Mouse (Mus musculus) heart, adult 2 months (tissue): ENCODE results near the gene Wfdc6b. TPM values are rescaled to one million over a fixed set of nuclear protein-coding genes. Genes with fewer than 3 reads are reported as not detected.
"Not testable (repeated sequence)": the region's sequence is repeated elsewhere in the genome, so short reads cannot be mapped to it uniquely, and the experiment has no call there.

Source experiments
- DNase-seq, 2 experiments: peaks; one replicate each; pipeline ENCODE4 v3.0.0; 2021
- H3K27ac ChIP-seq: fragments of 200-600 bp; 2 replicates; pipeline ENCODE4 v1.8.1; 2022
- H3K27me3 ChIP-seq: fragments of 200-500 bp; 2 replicates; pipeline ENCODE4 v1.6.1; 2012; ENCODE audit warnings: mild to moderate bottlenecking, low read length, inconsistent platforms, mixed read lengths; ENCODE audit not compliant: control insufficient read depth, insufficient read depth
- H3K36me3 ChIP-seq: fragments of 200-500 bp; 2 replicates; pipeline ENCODE4 v1.6.1; 2012; ENCODE audit warnings: low read length, inconsistent platforms; ENCODE audit not compliant: control insufficient read depth, insufficient read depth
- H3K4me1 ChIP-seq: fragments of 200-500 bp; 2 replicates; pipeline ENCODE4 v1.6.1; 2011; ENCODE audit warnings: low read length; ENCODE audit not compliant: control insufficient read depth, insufficient read depth
- H3K4me3 ChIP-seq: fragments of 200-600 bp; 2 replicates; pipeline ENCODE4 v1.8.1; 2022
- H3K79me2 ChIP-seq: fragments of 200-500 bp; replicated peaks from 2 replicates; pipeline ENCODE4 v1.6.1; 2012; ENCODE audit warnings: mild to moderate bottlenecking, inconsistent platforms, low read length, moderate library complexity, mixed read lengths; ENCODE audit not compliant: control insufficient read depth, insufficient read depth
- H3K9ac ChIP-seq: fragments of 200-500 bp; 2 replicates; pipeline ENCODE4 v1.6.1; 2012; ENCODE audit warnings: low read depth, mild to moderate bottlenecking, control low read depth, inconsistent platforms, low read length, mixed read lengths
- CTCF ChIP-seq: fragments of 200-600 bp; IDR thresholded peaks from 2 replicates; pipeline ENCODE4 v1.8.1; 2022; ENCODE audit warnings: antibody characterized with exemption, mild to moderate bottlenecking, moderate library complexity
- EP300 ChIP-seq: fragments of 200-500 bp; IDR thresholded peaks from 2 replicates; pipeline ENCODE4 v1.6.1; 2011; ENCODE audit warnings: low read depth, low read length, control low read depth; ENCODE audit not compliant: insufficient read depth
- POLR2A ChIP-seq: fragments of 200-500 bp; IDR thresholded peaks from 2 replicates; pipeline ENCODE4 v1.6.1; 2011; ENCODE audit warnings: mild to moderate bottlenecking, low read depth, low read length, control low read depth; ENCODE audit not compliant: insufficient read depth
- WGBS: fragments of 180-500 bp; shearing (Covaris S2); methylation state at CpG from one replicate; pipeline ENCODE4 v1.1.7; 2018; 5-methylcytosine and 5-hydroxymethylcytosine counted together
- intact Hi-C: fragments of 180-260 bp; cut with DNase I; formaldehyde crosslinking; loops from one replicate; pipeline ENCODE4 v1.15.1; 2025
- long read RNA-seq: library from polyadenylated mRNA; stranded (forward); transcript quantifications from one replicate; pipeline ENCODE4 v2.0.0, GENCODE M21; 2021
- polyA plus RNA-seq: library from polyadenylated mRNA; depleted of rRNA; stranded (reverse); fragments of >200 nt; gene quantifications from 2 replicates; pipeline ENCODE4 v1.2.3, GENCODE M21; 2012; rRNA removed
- total RNA-seq, 2 experiments: library from RNA; stranded (reverse); gene quantifications; 2 replicates each; pipeline ENCODE4 v1.2.3; 2021

Wfdc6b gene
- total RNA-seq: not detected
- polyA plus RNA-seq: not detected in 2 replicates
- long read RNA-seq: 0 reads

- WGBS: 44% methylated on average over 8 of the region's 8 CpGs
These were observed at the start of gene Wfdc6b, which contains the start of gene Wfdc8 for GRCm38 (mm10) chr2:164613471-164613870. Gene Wfdc6b (plus strand): TSS chr2:164613522. Gene Wfdc8 (minus strand): TSS chr2:164613626.

GRCm38 (mm10) chr2:164564346-164564745, 49.0 kb upstream of the Wfdc6b start:
- Histone ChIP-seq H3K4me3 (no peak overlapping the region), H3K36me3 (no peaks in the 10 kb centered on the region), H3K79me2 (no peaks in the 10 kb centered on the region), H3K27ac (no peak overlapping the region), H3K27me3 (peaks cover 5% of the 10 kb centered on the region), H3K4me1 (peaks cover 1% of the 10 kb centered on the region; the same call in 1 of the 2 replicates), H3K9ac (no peak overlapping the region)
- no peak for TF ChIP-seq POLR2A
- no peak for TF ChIP-seq CTCF
- TF ChIP-seq EP300: no peak
- intact Hi-C loops: no loop called here
- no peak for DNase-seq
- WGBS: 37% methylated on average over 5 of the region's 5 CpGs

More at GRCm38 (mm10) chr2:164613471-164613870, at the start of gene Wfdc6b, which contains the start of gene Wfdc8:
- H3K27ac ChIP-seq, H3K36me3 ChIP-seq, H3K27me3 ChIP-seq, intact Hi-C loops, H3K4me1 ChIP-seq, H3K4me3 ChIP-seq, H3K79me2 ChIP-seq, H3K9ac ChIP-seq: not testable (repeated sequence)
- peak; percentile 40 to 58 for DNase-seq

GRCm38 (mm10) chr2:164566997-164567396, 46.3 kb upstream of the Wfdc6b start:
- no peak overlapping the region for H3K4me3 ChIP-seq
- peaks cover 1% of the 10 kb centered on the region; the same call in 1 of the 2 replicates for H3K4me1 ChIP-seq
- WGBS: 81% methylated on average over 2 of the region's 2 CpGs
- H3K27me3 ChIP-seq: peaks cover 5% of the 10 kb centered on the region
- no peak overlapping the region for H3K9ac ChIP-seq
- no peak overlapping the region for H3K27ac ChIP-seq
- TF ChIP-seq EP300 (no peak), CTCF (peak; percentile 12; the same call in 1 of the 2 replicates)
- DNase-seq: no peak
- intact Hi-C loops: no loop called here
- no peaks in the 10 kb centered on the region for H3K36me3 ChIP-seq
- H3K79me2 ChIP-seq: no peaks in the 10 kb centered on the region

- Histone ChIP-seq H3K36me3 (no peaks in the 10 kb centered on the region), H3K4me3 (no peak overlapping the region), H3K79me2 (no peaks in the 10 kb centered on the region), H3K9ac (no peak overlapping the region), H3K27ac (no peak overlapping the region), H3K27me3 (peaks cover 5% of the 10 kb centered on the region), H3K4me1 (peaks cover 1% of the 10 kb centered on the region; the same call in 1 of the 2 replicates)
- DNase-seq: no peak
- WGBS: 68% methylated on average over 5 of the region's 5 CpGs
- intact Hi-C loops: no loop called here
- TF ChIP-seq POLR2A (no peak), EP300 (no peak)
These were observed 45.9 kb upstream of the Wfdc6b start for GRCm38 (mm10) chr2:164567460-164567859.

GRCm38 (mm10) chr2:164573359-164573758, 40.0 kb upstream of the Wfdc6b start, which contains the start of gene Spint3:
Gene Spint3 (minus strand): TSS chr2:164573459.
- intact Hi-C loops, H3K27me3 ChIP-seq, H3K27ac ChIP-seq, H3K36me3 ChIP-seq, H3K4me1 ChIP-seq, H3K9ac ChIP-seq, DNase-seq, H3K4me3 ChIP-seq, H3K79me2 ChIP-seq: not testable (repeated sequence)
- WGBS: 78% methylated on average over 6 of the region's 6 CpGs

GRCm38 (mm10) chr2:164585025-164585725, 28.1 kb upstream of the Wfdc6b start, which contains the start of gene Wfdc6a:
Gene Wfdc6a (minus strand): TSS chr2:164585447.
- not testable (repeated sequence) for H3K36me3 ChIP-seq
- WGBS: 38% methylated on average over 13 of the region's 13 CpGs

More at GRCm38 (mm10) chr2:164585025-164585725, 28.1 kb upstream of the Wfdc6b start, which contains the start of gene Wfdc6a:
- H3K9ac ChIP-seq, H3K4me1 ChIP-seq, intact Hi-C loops, H3K4me3 ChIP-seq, H3K27me3 ChIP-seq, H3K79me2 ChIP-seq, H3K27ac ChIP-seq: not testable (repeated sequence)
- peak; percentile 25 to 46 for DNase-seq
